Mouse (Mus musculus) megakaryocyte, embryonic 14.5 days (primary cell): ENCODE results near the gene Snrpn.

Experiments used
- FLI1 ChIP-seq: IDR thresholded peaks from 2 replicates; pipeline ENCODE4 v1.6.1; 2012; ENCODE audit warnings: low read length, inconsistent platforms, mixed read lengths
- GATA1 ChIP-seq: IDR thresholded peaks from 3 replicates; pipeline ENCODE4 v1.6.1; 2012; ENCODE audit warnings: mixed read lengths, low read length, inconsistent platforms, borderline replicate concordance

DNA sequence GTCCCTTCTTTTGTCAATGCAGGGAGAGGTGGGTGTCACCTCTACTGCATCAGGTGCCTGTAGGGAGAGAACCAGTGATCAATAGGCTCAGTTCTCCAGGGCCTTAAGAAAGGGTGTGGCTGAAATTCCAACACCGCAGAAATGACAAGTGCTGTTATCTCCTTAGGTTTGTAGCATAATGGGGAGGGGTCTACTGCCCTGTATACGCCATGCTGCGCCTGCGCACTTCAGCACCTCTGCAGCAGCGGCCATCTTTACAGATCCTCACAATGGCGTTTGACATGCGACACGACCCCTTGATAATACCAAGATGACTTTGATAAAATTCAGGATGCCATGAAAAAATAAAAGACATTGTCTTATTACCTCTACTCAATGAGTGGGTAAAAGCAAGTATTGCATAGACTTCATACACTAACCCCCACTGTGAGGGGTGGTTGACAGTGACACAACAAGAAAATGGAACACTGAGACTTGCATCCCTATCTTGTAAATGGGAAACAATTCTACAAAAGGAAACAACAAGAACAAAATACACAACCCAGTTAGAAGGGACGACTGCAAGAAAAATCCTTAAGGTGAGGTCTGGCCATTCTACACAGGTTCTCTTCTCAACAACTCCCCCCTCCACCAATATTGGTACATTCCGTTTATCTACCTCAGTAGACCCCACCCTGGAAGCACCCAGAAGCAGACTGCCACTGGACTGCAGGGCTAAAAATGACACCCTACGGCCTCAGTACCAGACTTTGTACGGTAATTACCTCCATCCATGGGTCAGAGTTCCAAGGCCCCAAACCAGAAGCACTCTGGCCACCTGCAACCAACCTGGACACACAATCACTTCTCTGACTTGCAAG, 136.8 kb downstream of the Snrpn start:
- TF ChIP-seq FLI1, result no peak
- no peak for TF ChIP-seq GATA1
